Mouse (Mus musculus): ENCODE measurements around the gene Olfr30.
"Not testable (repeated sequence)": the region's sequence is repeated elsewhere in the genome, so short reads cannot be mapped to it uniquely, and the experiment has no call there.

Gene Olfr30

GRCm38 (mm10) chr11:58462170-58462569, at the start of gene Olfr30:
Olfr30 (minus strand) TSS chr11:58462270.
- no peak for DNase-seq (ENCODE audit: low spot score in 2 of 2)

- DNase-seq (ENCODE audit: low spot score in 2 of 2): not testable (repeated sequence)
These were observed 47.0 kb upstream of the Olfr30 start for GRCm38 (mm10) chr11:58509058-58509457.

- DNase-seq (ENCODE audit: low spot score in 2 of 2): not testable (repeated sequence)
These were observed 40.4 kb upstream of the Olfr30 start, which contains the start of gene Olfr331 for GRCm38 (mm10) chr11:58502472-58502871. Olfr331 (minus strand) TSS chr11:58502572.

- DNase-seq (ENCODE audit: low spot score in 2 of 2): peak in 1 of 2 experiments; percentile 10
These were observed 37.2 kb upstream of the Olfr30 start for GRCm38 (mm10) chr11:58499290-58499689.

GRCm38 (mm10) chr11:58498761-58499160, 36.7 kb upstream of the Olfr30 start:
- DNase-seq (ENCODE audit: low spot score in 2 of 2): no peak

- DNase-seq (ENCODE audit: low spot score in 2 of 2): no peak
These were observed 30.4 kb upstream of the Olfr30 start, which contains the start of gene Olfr332 for GRCm38 (mm10) chr11:58492455-58492854. Olfr332 (minus strand) TSS chr11:58492555.

- DNase-seq (ENCODE audit: low spot score in 2 of 2): no peak
These were observed 8.5 kb downstream of the Olfr30 start for GRCm38 (mm10) chr11:58453592-58453991.

- no peak for DNase-seq (ENCODE audit: low spot score in 2 of 2)
These were observed 9.3 kb downstream of the Olfr30 start, which contains the start of gene Lypd9 for GRCm38 (mm10) chr11:58452759-58453158. Lypd9 (minus strand) TSS chr11:58452923.

GRCm38 (mm10) chr11:58437866-58438265, 24.2 kb downstream of the Olfr30 start:
- DNase-seq (ENCODE audit: low spot score in 2 of 2): no peak

- no peak for DNase-seq (ENCODE audit: low spot score in 2 of 2)
These were observed 29.8 kb downstream of the Olfr30 start, which contains the start of gene Gm12253 for GRCm38 (mm10) chr11:58432259-58432658. Gm12253 (plus strand) TSS chr11:58432559.

- no peak for DNase-seq (ENCODE audit: low spot score in 2 of 2)
These were observed 41.3 kb downstream of the Olfr30 start, which contains the start of gene 1810065E05Rik for GRCm38 (mm10) chr11:58420815-58421214. 1810065E05Rik (plus strand) TSS chr11:58421111.

- no peak for DNase-seq (ENCODE audit: low spot score in 2 of 2)
These were observed 43.7 kb downstream of the Olfr30 start for GRCm38 (mm10) chr11:58418336-58418735.

- no peak for DNase-seq (ENCODE audit: low spot score in 2 of 2)
These were observed 54.0 kb downstream of the Olfr30 start for GRCm38 (mm10) chr11:58408066-58408465.

Measured in right cerebral cortex, adult 2 months (tissue).